Mouse (Mus musculus) frontal cortex, adult 2 months (tissue): Measurements from ENCODE around the gene E2f4. TPM values are rescaled to one million over a fixed set of nuclear protein-coding genes. Genes with fewer than 3 reads are reported as not detected.

Experiments
- DNase-seq, 2 experiments: peaks; one replicate each; pipeline ENCODE4 v3.0.0; 2022; ENCODE audit warnings: low spot score in 1 of 2; ENCODE audit errors: extremely low spot score in 1 of 2
- polyA plus RNA-seq: library from polyadenylated mRNA; depleted of rRNA; stranded (reverse); fragments of >200 nt; gene quantifications from 2 replicates; pipeline ENCODE4 v1.2.3, GENCODE M21; 2012; rRNA removed

E2f4 gene
- polyA plus RNA-seq, 1 experiment = 59.9 TPM

- peak in 1 of 2 experiments; percentile 31 for DNase-seq
Observed at GRCm38 (mm10) chr8:105345061-105345975, 47.9 kb downstream of the E2f4 start.

DNA sequence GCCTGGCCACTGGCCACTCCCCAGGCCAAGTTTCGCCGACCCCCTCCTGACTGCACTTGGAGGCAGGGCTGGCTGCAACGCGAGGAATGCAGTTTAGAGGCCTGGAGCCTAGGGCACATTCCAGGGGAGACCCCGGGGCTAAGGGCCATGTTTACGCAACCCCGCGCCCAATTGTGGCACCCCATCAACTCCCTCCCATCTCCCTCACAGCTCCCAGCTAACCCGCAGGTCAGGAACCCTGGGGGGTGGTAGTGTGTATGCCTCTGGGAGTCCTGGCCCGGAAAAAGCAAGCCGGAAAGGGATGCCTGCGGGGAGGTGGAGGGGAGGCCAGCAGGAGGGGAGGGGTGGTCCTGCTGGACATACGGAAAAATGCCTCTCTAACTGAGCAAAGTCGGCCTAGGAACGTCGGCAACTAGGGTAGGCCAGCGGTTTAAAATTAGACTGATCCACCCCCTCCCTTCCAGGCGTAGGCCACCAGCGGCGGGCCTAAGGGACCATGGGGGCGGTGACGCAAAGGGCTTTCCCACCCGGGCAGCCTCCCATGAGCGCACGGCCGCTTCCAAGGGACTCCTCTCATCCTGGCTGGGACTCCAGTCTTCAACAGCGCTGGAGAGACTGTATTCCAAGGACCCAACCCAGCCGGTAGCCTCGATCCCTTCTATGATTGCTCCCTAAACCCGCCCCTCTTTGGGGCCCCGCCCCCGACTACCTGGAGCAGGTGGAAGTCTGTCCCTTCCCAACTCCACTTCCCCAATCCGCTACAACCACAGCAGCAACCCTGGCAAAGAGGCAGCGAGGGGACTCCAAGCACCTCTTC lies 49.4 kb downstream of the E2f4 start:
- peak in 1 of 2 experiments; percentile 56 for DNase-seq

GRCm38 (mm10) chr8:105347428-105348221 lies 50.2 kb downstream of the E2f4 start, which contains the start of gene Fhod1:
Gene Fhod1 (minus strand): TSS chr8:105347953.
- DNase-seq = peak; percentile 77 to 89

- peak in 1 of 2 experiments; percentile 55 for DNase-seq
Observed at GRCm38 (mm10) chr8:105348450-105349095, 51.1 kb downstream of the E2f4 start, which contains the start of gene Slc9a5. Gene Slc9a5 (plus strand): TSS chr8:105348843.

DNA sequence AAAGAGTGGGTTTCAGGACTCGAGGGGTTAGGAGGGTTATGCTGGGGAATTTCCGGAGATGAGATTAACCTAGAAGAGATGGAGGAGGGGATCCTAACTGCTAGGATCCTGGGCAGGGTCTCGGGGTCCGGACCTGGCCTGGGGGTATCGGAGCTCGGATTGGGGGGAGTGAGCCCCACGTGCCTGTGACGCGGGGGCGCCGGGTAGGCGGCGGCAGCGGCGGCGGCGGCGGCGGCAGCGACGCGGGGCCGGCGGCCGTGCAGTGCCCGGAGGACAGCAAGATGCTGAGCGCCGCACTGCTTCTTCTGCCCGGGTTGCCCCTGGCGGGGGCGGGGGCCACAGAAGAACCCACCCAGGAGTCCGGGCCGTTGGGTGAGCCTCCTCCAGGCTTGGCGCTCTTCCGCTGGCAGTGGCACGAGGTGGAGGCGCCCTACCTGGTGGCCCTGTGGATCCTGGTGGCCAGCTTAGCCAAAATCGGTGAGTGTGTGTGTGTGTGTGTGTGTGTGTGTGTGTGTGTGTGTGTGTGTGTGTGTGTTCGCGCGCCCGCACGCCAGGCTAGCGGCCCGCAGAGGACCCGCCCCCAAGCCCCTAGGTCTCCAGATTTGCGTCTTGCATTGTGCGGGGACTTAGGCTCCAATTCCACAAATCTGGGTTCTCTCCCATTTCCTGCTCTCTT lies 51.8 kb downstream of the E2f4 start:
- no peak for DNase-seq

DNA sequence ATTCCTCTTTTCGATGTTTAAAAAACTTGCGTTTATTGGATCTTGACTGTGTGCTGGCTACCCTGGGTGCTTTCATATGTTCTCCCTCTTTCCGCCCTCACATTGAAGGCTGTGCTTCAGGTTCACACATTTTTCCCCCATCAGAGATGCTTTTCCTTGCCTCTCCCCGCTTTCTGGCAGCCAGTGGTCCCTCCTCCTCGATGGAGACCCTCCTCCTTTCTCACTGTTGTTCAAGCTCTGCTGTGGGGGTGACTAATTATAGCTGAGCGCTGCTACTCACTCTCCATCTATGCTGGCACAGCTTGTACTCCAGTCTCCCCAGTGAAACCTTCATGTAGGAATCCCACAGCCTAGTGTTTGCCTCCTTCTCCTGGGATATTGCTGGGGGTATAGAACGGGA lies 52.7 kb downstream of the E2f4 start:
- peak in 1 of 2 experiments; percentile 42 for DNase-seq

GRCm38 (mm10) chr8:105353583-105354135 lies 56.2 kb downstream of the E2f4 start:
- DNase-seq = no peak

DNA sequence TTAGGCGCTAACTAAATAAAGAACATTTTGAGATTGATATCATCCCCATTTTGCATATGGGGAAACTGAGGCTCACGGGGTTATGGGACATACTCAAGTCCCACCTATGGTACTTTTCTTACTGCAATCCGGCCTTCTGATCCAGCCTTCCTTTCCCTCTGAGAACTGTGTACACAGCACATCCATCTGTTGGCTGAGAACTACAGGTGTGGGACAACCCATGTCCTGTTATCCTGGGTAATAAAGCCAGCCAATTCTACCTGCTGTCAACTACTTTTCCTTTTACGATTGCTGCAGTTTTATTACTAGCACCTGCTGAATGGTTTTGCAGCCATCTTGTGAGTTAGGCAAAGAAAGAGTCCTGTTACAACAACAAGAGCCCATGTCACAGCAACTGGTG lies 57.1 kb downstream of the E2f4 start:
- DNase-seq = no peak

Other genes with a start within 250 kb of the E2f4 start
- gene Ces3a, start 249.1 kb upstream of the E2f4 start, polyA plus RNA-seq = not detected in 2 replicates
- gene Ces3b, start 213.9 kb upstream of the E2f4 start, polyA plus RNA-seq = not detected in 2 replicates
- gene Ces4a, start 165.9 kb upstream of the E2f4 start, polyA plus RNA-seq = not detected in 2 replicates
- 25.2 and 28.1 TPM in 2 replicates for gene Cbfb, start 127.0 kb upstream of the E2f4 start, polyA plus RNA-seq
- 35.6 and 41.5 TPM in 2 replicates for gene D230025D16Rik, start 72.5 kb upstream of the E2f4 start, polyA plus RNA-seq
- gene B3gnt9, start 42.5 kb upstream of the E2f4 start, polyA plus RNA-seq = 3.9 and 4.5 TPM in 2 replicates
- gene Tradd, start 33.1 kb upstream of the E2f4 start, polyA plus RNA-seq = 8.4 and 8.7 TPM in 2 replicates
- 2.0 and 2.1 TPM in 2 replicates for gene Fbxl8, start 33.0 kb upstream of the E2f4 start, polyA plus RNA-seq
- gene Hsf4, start 27.9 kb upstream of the E2f4 start, polyA plus RNA-seq = 20.2 and 20.7 TPM in 2 replicates
- 13.4 and 14.2 TPM in 2 replicates for gene Nol3, start 21.5 kb upstream of the E2f4 start, polyA plus RNA-seq
- 33.3 and 33.4 TPM in 2 replicates for gene 4931428F04Rik, start 7.8 kb upstream of the E2f4 start, polyA plus RNA-seq
- gene Exoc3l, start 1.6 kb upstream of the E2f4 start, polyA plus RNA-seq = 2.2 and 2.4 TPM in 2 replicates
- 2.4 and 2.6 TPM in 2 replicates for gene Elmo3, start 7.9 kb downstream of the E2f4 start, polyA plus RNA-seq
- 3.5 and 4.8 TPM in 2 replicates for gene Lrrc29, start 28.6 kb downstream of the E2f4 start, polyA plus RNA-seq
- 73.1 and 74.3 TPM in 2 replicates for gene Tmem208, start 28.7 kb downstream of the E2f4 start, polyA plus RNA-seq
- 3.8 and 4.2 TPM in 2 replicates for gene Fhod1, start 50.3 kb downstream of the E2f4 start, polyA plus RNA-seq
- 26.1 and 26.4 TPM in 2 replicates for gene Slc9a5, start 51.2 kb downstream of the E2f4 start, polyA plus RNA-seq
- 3.2 TPM in 2 replicates for gene Plekhg4, start 75.6 kb downstream of the E2f4 start, polyA plus RNA-seq
- gene Kctd19, start 115.8 kb downstream of the E2f4 start, polyA plus RNA-seq = not detected in 2 replicates
- gene Lrrc36, start 115.9 kb downstream of the E2f4 start, polyA plus RNA-seq = 0.34 and 0.53 TPM in 2 replicates
- gene Tppp3, start 173.9 kb downstream of the E2f4 start, polyA plus RNA-seq = 66.7 and 76.4 TPM in 2 replicates
- gene Zdhhc1, start 199.2 kb downstream of the E2f4 start, polyA plus RNA-seq = 75.3 and 75.7 TPM in 2 replicates
- 0.21 and 0.22 TPM in 2 replicates for gene Hsd11b2, start 221.1 kb downstream of the E2f4 start, polyA plus RNA-seq